Mouse (Mus musculus): ENCODE results near the gene Ptges3l.
A peak's percentile ranks its signal among the peaks of the same experiment; 100 is the strongest.
"Not testable (repeated sequence)": the region's sequence is repeated elsewhere in the genome, so short reads cannot be mapped to it uniquely, and the experiment has no call there.

Gene Ptges3l

DNA sequence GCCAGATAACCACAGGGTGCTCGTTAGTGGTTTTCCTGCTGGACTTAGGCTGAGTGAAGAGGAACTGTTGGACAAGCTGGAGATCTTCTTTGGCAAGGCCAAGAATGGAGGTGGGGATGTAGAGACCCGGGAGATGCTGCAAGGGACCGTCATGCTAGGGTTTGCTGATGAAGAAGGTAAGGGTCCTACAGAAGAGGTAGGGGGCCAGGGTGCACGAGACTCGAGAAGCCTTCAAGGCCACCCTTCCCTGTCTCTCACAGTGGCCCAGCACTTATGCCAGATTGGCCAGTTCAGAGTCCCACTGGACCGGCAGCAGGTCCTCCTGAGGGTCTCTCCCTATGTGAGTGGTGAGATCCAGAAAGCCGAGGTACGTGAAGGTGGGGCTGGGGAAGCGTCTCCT is 32.5 kb upstream of the Ptges3l start:
- DNase-seq (ENCODE audit: low read depth, low spot score): no peak

DNA sequence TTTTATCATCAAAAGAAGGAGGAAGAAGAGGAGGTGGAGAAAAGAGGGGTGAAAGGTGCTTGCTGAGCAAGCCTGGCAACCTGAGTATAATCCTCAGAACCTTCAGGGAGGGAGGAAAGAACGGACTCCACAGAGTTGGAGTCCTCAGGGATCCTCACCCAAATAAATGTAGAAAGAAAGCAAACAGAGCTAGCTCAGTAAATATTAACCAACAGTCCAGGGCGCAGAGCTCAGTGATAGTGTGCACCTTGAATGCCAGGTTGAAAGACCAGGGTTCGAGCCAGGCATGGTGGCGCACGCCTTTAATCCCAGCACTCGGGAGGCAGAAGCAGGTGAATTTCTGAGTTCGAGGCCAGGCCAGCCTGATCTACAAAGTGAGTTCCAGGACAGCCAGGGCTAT is 30.5 kb upstream of the Ptges3l start:
- no peak for DNase-seq (ENCODE audit: low read depth, low spot score)

GRCm38 (mm10) chr11:101454702-101455101 is 29.6 kb upstream of the Ptges3l start:
- no peak for DNase-seq (ENCODE audit: low read depth, low spot score)

- DNase-seq (ENCODE audit: low read depth, low spot score): no peak
These were observed 27.1 kb upstream of the Ptges3l start for GRCm38 (mm10) chr11:101452093-101452774.

DNA sequence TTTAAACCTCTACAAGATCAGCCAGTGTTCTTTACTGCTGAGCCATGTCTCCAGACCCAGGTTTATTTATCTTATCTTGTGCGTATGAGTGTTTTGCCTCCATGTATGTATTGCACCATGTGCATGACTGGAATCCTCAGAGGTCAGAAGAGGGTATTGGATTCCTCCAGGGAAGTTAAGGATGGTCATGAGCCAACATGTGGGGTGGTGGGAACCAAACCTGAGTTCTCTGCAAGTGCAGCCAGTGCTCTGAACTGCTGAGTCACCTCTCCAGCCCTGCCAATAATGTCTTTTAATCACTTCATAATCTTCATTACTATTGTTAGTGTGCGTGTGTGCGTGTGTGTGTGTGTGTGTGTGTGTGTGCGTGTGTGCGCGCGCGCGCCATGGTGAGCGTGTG is 26.4 kb upstream of the Ptges3l start:
- no peak for DNase-seq (ENCODE audit: low read depth, low spot score)

DNA sequence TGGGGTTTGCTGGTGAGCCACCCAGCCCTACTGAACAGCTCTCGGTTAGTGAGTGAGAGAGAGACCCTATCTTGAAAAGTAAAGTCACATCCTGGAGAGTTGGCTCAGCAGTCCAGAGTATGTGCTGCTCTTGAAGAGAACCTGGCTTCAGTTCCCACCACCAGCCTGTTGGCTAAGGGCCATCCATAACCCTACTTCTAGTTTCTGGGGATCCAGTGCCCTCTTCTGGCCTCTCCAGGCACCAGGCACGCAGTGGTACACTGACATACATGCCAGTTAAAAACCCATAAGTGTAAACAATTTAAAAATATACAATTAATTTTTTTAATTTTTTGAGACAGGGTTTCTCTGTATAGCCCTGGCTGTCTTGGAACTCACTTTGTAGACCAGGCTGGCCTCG is 25.3 kb upstream of the Ptges3l start:
- DNase-seq (ENCODE audit: low read depth, low spot score): no peak

DNA sequence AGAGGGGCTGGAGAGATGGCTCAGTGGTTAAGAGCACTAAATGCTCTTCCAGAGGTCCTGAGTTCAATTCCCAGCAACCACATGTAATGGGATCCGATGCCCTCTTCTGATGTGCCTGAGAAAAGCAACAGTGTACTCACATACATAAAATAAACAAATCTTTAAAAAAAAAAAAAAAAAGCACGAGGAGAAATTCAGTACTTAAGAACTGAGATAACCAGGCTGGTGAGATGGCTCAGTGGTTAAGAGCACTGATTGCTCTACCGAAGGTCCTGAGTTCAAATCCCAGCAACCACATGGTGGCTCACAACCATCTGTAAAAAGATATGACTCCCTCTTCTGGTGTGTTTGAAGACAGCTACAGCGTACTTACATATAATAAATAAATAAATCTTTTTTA is 24.5 kb upstream of the Ptges3l start:
- DNase-seq (ENCODE audit: low read depth, low spot score): not testable (repeated sequence)

DNA sequence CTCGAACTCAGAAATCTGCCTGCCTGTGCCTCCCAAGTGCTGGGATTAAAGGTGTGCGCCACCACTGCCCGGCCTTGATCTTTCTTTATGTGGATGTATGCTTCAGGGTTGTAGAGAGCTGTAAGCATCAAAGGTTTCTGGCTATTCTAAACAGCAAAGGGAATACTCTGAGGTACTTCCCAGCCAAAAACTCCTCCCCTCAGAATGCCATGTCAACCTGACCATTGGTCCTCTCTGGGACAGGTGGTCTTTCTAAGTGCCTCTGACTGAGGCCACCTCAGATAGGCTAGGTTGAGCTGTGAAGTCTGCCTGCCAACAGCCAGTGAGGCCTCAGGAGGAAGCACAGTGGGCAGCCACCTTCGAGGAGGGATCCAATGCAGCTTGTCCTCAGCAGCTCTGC is 23.8 kb upstream of the Ptges3l start:
- no peak for DNase-seq (ENCODE audit: low read depth, low spot score)

DNA sequence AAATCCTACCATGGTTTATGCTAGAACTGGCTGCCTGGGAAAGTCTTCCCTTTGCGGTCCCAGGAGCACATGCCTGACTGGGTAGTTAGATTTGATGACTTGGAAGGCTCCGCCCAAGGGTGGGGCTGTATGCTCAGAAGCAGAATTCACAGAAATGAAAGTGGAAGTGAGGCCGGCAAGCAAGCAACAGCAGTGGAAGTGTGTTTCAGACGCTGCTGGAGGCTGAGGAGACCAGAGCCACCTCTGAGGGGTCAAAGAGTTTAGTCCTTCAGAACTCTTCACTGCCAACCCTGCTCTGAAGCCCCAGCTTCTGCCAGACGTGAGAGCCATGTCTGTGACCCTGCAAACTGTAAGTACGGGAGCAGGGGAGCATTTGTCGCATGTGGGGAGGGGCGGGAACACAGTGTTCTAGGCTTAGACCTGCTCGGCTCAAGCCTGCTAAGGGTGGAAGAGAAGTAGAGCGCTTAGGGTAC is 23.2 kb upstream of the Ptges3l start, which contains the start of gene Ifi35:
Gene Ifi35 (plus strand): TSS at position 134 of the 473 bp plus-strand sequence.
- peak; percentile 81 for DNase-seq (ENCODE audit: low read depth, low spot score)

GRCm38 (mm10) chr11:101447786-101448185 is 22.7 kb upstream of the Ptges3l start:
- DNase-seq (ENCODE audit: low read depth, low spot score): no peak

- not testable (repeated sequence) for DNase-seq (ENCODE audit: low read depth, low spot score)
These were observed 21.7 kb upstream of the Ptges3l start for GRCm38 (mm10) chr11:101446860-101447259.

DNA sequence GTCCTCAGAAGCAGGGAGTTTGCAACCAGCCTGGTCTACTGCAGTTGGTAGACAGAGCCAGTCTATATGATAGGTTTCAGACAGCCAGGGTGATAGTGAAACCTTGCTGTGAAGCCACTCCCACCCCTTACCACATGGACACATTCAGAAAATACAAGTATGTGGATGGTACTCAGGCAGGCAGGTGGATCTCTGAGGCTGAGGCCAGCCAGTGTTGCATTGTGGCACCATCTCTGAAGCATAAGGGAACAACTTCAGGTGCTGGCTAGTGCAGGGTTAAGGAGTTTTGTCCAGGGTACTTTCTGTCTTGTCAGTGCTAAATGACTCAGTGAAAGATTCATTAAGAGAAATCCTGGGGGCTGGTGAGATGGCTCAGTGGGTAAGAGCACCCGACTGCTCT is 21.2 kb upstream of the Ptges3l start:
- DNase-seq (ENCODE audit: low read depth, low spot score): no peak

- no peak for DNase-seq (ENCODE audit: low read depth, low spot score)
These were observed 17.6 kb upstream of the Ptges3l start for GRCm38 (mm10) chr11:101442760-101443159.

GRCm38 (mm10) chr11:101442127-101442693 is 17.1 kb upstream of the Ptges3l start, which contains the start of gene Rpl27:
Rpl27 (plus strand) TSS chr11:101442298.
- peak; percentile 99 for DNase-seq (ENCODE audit: low read depth, low spot score)

GRCm38 (mm10) chr11:101441450-101442126 is 16.5 kb upstream of the Ptges3l start:
- not testable (repeated sequence) for DNase-seq (ENCODE audit: low read depth, low spot score)

- DNase-seq (ENCODE audit: low read depth, low spot score): not testable (repeated sequence)
These were observed 12.9 kb upstream of the Ptges3l start for GRCm38 (mm10) chr11:101438006-101438405.

DNA sequence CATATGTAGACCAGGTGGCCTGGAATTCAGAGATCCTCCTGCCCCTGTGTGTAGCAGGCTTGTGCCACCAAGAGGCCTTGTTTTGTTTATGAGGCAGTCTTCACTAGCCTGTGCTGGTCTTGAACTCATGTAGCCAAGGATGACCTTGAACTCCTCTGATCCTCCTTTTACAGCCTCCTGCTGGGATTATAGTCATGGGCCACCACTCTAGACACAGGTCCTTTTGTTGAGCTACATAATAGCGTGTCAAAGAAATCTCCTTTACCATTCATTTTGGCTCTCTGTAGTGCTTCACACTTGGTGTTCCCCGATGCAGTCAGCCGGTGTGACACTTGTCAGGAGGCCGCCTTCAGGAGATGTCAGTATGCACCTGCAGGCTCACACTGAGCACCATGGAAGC is 11.8 kb upstream of the Ptges3l start:
- DNase-seq (ENCODE audit: low read depth, low spot score): no peak

DNA sequence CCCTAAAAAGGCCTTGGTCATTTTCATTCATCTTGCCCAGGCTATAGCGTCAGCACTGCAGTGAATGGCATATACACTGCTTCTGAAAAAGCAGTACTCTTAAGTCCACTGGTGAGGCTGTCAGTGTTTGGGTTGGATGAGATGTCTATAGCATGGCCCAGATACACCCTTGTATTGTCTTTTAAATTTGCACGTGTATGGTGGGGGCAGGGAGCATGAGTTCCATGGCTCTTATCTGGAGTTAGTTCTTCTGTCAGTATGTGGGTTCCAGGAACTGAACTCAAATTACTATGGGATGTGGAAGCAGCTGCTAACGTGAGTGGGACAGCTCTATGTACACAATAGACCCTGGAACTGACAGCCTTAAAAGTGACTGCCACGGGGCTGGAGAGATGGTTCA is 10.7 kb upstream of the Ptges3l start:
- DNase-seq (ENCODE audit: low read depth, low spot score): no peak

- DNase-seq (ENCODE audit: low read depth, low spot score): no peak
These were observed 8.3 kb upstream of the Ptges3l start for GRCm38 (mm10) chr11:101433396-101433795.

- DNase-seq (ENCODE audit: low read depth, low spot score): no peak
These were observed 6.2 kb upstream of the Ptges3l start for GRCm38 (mm10) chr11:101431327-101431726.

DNA sequence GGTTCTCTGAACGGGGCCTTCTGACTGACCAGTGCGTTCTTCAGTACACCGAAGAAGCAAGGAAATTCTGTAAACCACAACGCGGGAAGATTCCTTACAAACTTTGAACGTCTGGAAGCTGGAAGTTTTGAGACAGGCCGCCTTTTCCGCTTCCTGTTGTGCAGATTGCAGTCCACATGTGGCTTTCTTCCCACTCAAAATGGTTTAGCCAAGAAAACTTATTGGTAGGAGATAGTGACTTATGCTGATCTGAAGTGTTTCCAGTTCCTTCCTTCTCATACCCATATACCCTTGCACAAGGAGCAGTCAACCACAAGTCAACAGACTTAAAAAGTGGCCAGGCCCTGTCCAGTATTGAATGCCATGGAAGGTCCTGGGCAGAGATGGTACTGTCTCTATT is 1.0 kb upstream of the Ptges3l start:
- no peak for DNase-seq (ENCODE audit: low read depth, low spot score)

- DNase-seq (ENCODE audit: low read depth, low spot score): peak; percentile 77
These were observed 855 bp downstream of the Ptges3l start, which contains the start of gene Gm27029 for GRCm38 (mm10) chr11:101424105-101424851. Gm27029 (minus strand) TSS chr11:101424796.

All from skeletal muscle tissue, adult 2 months (tissue).